Mouse (Mus musculus): Measurements from ENCODE around the gene Zic1. TPM values are rescaled to one million over a fixed set of nuclear protein-coding genes. Genes with fewer than 3 reads are reported as not detected.

Zic1 gene
- total and polyA plus RNA-seq, 3 experiments = 0.08 TPM; not detected in 2

DNA sequence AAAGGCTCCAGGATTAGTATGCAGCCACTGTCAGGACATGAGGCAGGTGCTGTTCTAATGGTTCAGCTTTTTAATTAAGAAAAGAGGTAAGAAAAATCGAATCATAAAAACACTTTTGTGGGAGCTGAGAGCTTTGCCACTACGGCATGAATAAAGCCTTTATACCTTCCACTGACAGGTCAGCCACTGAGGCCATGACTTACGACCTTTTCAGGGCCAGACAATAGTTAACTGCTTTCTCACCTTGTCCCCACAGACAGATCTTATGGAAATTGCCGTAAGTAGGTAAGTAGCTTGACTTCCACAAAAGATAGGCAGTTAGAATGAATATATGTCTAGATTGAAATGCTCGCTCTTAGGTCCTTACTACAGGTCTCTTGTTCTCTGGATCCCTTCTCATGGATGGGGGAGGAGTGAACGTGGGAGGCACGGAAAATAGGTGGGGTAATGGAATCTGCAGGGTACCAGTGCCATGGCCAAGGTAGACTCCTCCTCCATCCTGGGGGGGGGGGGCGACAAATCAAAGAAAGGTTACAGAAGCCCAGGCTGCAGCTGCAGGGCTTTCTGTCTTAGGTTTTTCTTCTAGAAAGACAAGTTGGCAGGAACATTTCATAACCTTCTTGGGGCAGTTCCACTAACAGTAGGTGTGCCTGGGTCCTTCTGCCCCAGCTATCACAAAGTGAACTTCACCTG is 27.9 kb upstream of the Zic1 start:
- H3K4me3 ChIP-seq = no peak overlapping the region
- TF ChIP-seq CTCF (IDR thresholded peaks at IDR 0.05) (no peak), POLR2A (IDR thresholded peaks at IDR 0.05; ENCODE audit: insufficient read depth, low read depth, low read length) (no peak), EP300 (IDR thresholded peaks at IDR 0.05; ENCODE audit: insufficient read depth, low read depth, low read length) (no peak)
- no peak overlapping the region for H3K9ac ChIP-seq (ENCODE audit: low read depth, low read length)
- no peak for DNase-seq
- H3K4me1 ChIP-seq (ENCODE audit: control insufficient read depth, insufficient read depth, low read length) = no peaks in the 10 kb centered on the region
- intact Hi-C loops (cut with DNase I) = no loop called here
- no peaks in the 10 kb centered on the region for H3K36me3 ChIP-seq (ENCODE audit: control insufficient read depth, insufficient read depth, low read length)
- H3K27ac ChIP-seq = no peak overlapping the region
- peaks cover 4% of the 10 kb centered on the region for H3K27me3 ChIP-seq (ENCODE audit: control insufficient read depth, insufficient read depth, low read length)
- WGBS = 5% methylated on average over 8 of the region's 8 CpGs
- no peaks in the 10 kb centered on the region for H3K79me2 ChIP-seq (replicated peaks; ENCODE audit: control insufficient read depth, insufficient read depth, low read length)

DNA sequence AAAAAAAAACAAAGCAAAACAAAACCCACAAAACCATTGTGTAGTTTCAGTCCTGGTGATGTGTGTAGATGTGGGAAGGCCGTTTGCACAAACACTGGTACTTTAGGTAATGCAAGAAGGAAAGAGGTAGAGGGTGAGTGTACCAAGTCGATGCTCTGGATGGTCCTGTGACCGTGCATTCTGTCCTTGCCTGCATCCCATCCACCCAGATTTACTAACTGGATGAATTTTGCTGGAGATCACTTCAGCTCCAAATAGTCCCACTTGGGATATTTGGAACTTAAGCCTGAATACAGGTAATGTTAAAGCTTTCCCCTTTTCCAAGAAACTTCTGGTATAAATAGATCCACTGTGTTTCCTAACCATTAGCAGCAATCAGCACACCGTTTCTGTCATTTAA is 22.6 kb upstream of the Zic1 start:
- Histone ChIP-seq H3K4me1 (ENCODE audit: control insufficient read depth, insufficient read depth, low read length) (no peaks in the 10 kb centered on the region), H3K9ac (ENCODE audit: low read depth, low read length) (no peak overlapping the region), H3K36me3 (ENCODE audit: control insufficient read depth, insufficient read depth, low read length) (no peaks in the 10 kb centered on the region), H3K79me2 (replicated peaks; ENCODE audit: control insufficient read depth, insufficient read depth, low read length) (no peaks in the 10 kb centered on the region), H3K27ac (no peak overlapping the region), H3K27me3 (ENCODE audit: control insufficient read depth, insufficient read depth, low read length) (peaks cover 23% of the 10 kb centered on the region), H3K4me3 (no peak overlapping the region)
- TF ChIP-seq EP300 (IDR thresholded peaks at IDR 0.05; ENCODE audit: insufficient read depth, low read depth, low read length) (no peak), CTCF (IDR thresholded peaks at IDR 0.05) (no peak), POLR2A (IDR thresholded peaks at IDR 0.05; ENCODE audit: insufficient read depth, low read depth, low read length) (no peak)
- intact Hi-C loops (cut with DNase I) = no loop called here
- no peak for DNase-seq
- WGBS = 2% methylated on average over 4 of the region's 4 CpGs

GRCm38 (mm10) chr9:91387740-91388080 is 22.1 kb upstream of the Zic1 start:
- H3K9ac ChIP-seq (ENCODE audit: low read depth, low read length) = no peak overlapping the region
- H3K27ac ChIP-seq = no peak overlapping the region
- intact Hi-C loops (cut with DNase I) = no loop called here
- no peaks in the 10 kb centered on the region for H3K36me3 ChIP-seq (ENCODE audit: control insufficient read depth, insufficient read depth, low read length)
- no peaks in the 10 kb centered on the region for H3K4me1 ChIP-seq (ENCODE audit: control insufficient read depth, insufficient read depth, low read length)
- no peak overlapping the region for H3K4me3 ChIP-seq
- TF ChIP-seq EP300 (IDR thresholded peaks at IDR 0.05; ENCODE audit: insufficient read depth, low read depth, low read length) = no peak
- TF ChIP-seq CTCF (IDR thresholded peaks at IDR 0.05) = no peak
- no peak for TF ChIP-seq POLR2A (IDR thresholded peaks at IDR 0.05; ENCODE audit: insufficient read depth, low read depth, low read length)
- peaks cover 26% of the 10 kb centered on the region for H3K27me3 ChIP-seq (ENCODE audit: control insufficient read depth, insufficient read depth, low read length)
- no peak for DNase-seq
- no peaks in the 10 kb centered on the region for H3K79me2 ChIP-seq (replicated peaks; ENCODE audit: control insufficient read depth, insufficient read depth, low read length)
- 2% methylated on average over 5 of the region's 5 CpGs for WGBS

- intact Hi-C loops (cut with DNase I) = no loop called here
These were observed 21.5 kb upstream of the Zic1 start for GRCm38 (mm10) chr9:91386891-91387739.

DNA sequence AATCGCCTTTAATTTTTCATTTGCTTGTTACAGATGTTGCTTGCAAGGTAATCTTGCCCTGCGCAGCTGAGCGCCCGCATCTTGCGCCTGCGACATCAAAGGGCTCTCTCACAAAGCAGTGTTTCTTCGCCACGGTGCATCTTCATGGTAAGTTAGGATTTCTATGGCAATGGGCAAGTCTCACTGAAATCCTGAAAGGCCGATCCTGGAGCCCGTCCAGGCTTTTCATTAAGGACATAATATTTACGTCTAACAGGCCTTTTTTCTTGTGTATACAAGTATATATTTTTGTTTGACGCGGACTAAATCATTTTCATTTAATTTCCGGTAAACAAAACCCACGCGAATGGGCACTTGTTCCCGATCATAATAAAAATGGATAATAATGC is 20.9 kb upstream of the Zic1 start:
- TF ChIP-seq CTCF (IDR thresholded peaks at IDR 0.05) (no peak), EP300 (IDR thresholded peaks at IDR 0.05; ENCODE audit: insufficient read depth, low read depth, low read length) (no peak), POLR2A (IDR thresholded peaks at IDR 0.05; ENCODE audit: insufficient read depth, low read depth, low read length) (no peak)
- no peaks in the 10 kb centered on the region for H3K79me2 ChIP-seq (replicated peaks; ENCODE audit: control insufficient read depth, insufficient read depth, low read length)
- no peaks in the 10 kb centered on the region for H3K36me3 ChIP-seq (ENCODE audit: control insufficient read depth, insufficient read depth, low read length)
- no peak overlapping the region for H3K9ac ChIP-seq (ENCODE audit: low read depth, low read length)
- intact Hi-C loops (cut with DNase I) = no loop called here
- 5% methylated on average over 17 of the region's 17 CpGs for WGBS
- no peak overlapping the region for H3K4me3 ChIP-seq
- peaks cover 30% of the 10 kb centered on the region for H3K27me3 ChIP-seq (ENCODE audit: control insufficient read depth, insufficient read depth, low read length)
- no peaks in the 10 kb centered on the region for H3K4me1 ChIP-seq (ENCODE audit: control insufficient read depth, insufficient read depth, low read length)
- no peak for DNase-seq
- H3K27ac ChIP-seq = no peak overlapping the region

More at GRCm38 (mm10) chr9:91386891-91387739, 21.5 kb upstream of the Zic1 start:
- H3K79me2 ChIP-seq (replicated peaks; ENCODE audit: control insufficient read depth, insufficient read depth, low read length) = no peaks in the 10 kb centered on the region
- TF ChIP-seq POLR2A (IDR thresholded peaks at IDR 0.05; ENCODE audit: insufficient read depth, low read depth, low read length) = no peak
- TF ChIP-seq CTCF (IDR thresholded peaks at IDR 0.05) = no peak
- TF ChIP-seq EP300 (IDR thresholded peaks at IDR 0.05; ENCODE audit: insufficient read depth, low read depth, low read length) = no peak
- no peak overlapping the region for H3K27ac ChIP-seq
- no peak overlapping the region for H3K4me3 ChIP-seq
- DNase-seq = no peak
- peaks cover 30% of the 10 kb centered on the region for H3K27me3 ChIP-seq (ENCODE audit: control insufficient read depth, insufficient read depth, low read length)
- no peaks in the 10 kb centered on the region for H3K4me1 ChIP-seq (ENCODE audit: control insufficient read depth, insufficient read depth, low read length)
- H3K9ac ChIP-seq (ENCODE audit: low read depth, low read length) = no peak overlapping the region
- no peaks in the 10 kb centered on the region for H3K36me3 ChIP-seq (ENCODE audit: control insufficient read depth, insufficient read depth, low read length)
- WGBS = 2% methylated on average over 31 of the region's 31 CpGs
